Mouse (Mus musculus): Measurements from ENCODE around the gene Pde9a. TPM values are rescaled to one million over a fixed set of nuclear protein-coding genes. Genes with fewer than 3 reads are reported as not detected.

Gene Pde9a
- polyA plus RNA-seq, 1 experiment = 0.14 TPM

- no peak for TF ChIP-seq MYOG (IDR thresholded peaks at IDR 0.05; ENCODE audit: control insufficient read depth in 1 of 3, insufficient read depth in 1 of 3, insufficient read length in 2 of 3, low read depth in 2 of 3)
- TF ChIP-seq USF1 (IDR thresholded peaks at IDR 0.05; ENCODE audit: low read depth) = no peak
- TF ChIP-seq TCF3 (IDR thresholded peaks at IDR 0.05; ENCODE audit: insufficient read length, low read depth) = no peak
- TF ChIP-seq TCF12 (IDR thresholded peaks at IDR 0.05; ENCODE audit: insufficient read depth, poor library complexity, severe bottlenecking) = no peak
- no peak for TF ChIP-seq SRF (IDR thresholded peaks at IDR 0.05; ENCODE audit: control insufficient read depth, insufficient read length, low read depth)
- no peak for TF ChIP-seq CEBPB (IDR thresholded peaks at IDR 0.05; ENCODE audit: insufficient read depth, poor library complexity, severe bottlenecking)
- Histone ChIP-seq H3K36me3 (ENCODE audit: control insufficient read depth, insufficient read depth) (no peaks in the 10 kb centered on the region), H3K4me2 (ENCODE audit: low read depth) (no peak overlapping the region)
Measured at GRCm38 (mm10) chr17:31502261-31502927, 116.4 kb downstream of the Pde9a start.

DNA sequence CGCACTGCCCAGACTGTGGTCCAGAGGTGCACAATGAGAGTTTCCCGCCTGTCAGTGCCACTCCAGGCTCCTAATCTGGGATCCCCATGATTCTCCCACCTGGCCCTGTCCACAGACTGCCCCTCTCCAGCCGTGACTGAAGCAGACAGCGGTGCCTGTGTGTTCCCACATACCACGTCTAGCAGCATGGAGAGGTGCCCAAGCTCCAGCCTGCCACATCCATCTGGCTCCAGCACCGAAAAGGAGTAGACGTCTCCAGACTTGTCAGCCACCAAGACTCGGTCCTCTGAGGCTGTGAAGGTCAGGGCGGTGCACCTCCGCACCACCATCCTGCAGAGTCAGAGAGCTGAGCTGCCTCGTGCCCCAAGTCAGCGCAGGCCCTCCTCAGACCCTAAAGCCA is 117.3 kb downstream of the Pde9a start:
- no peaks in the 10 kb centered on the region for H3K27me3 ChIP-seq (ENCODE audit: control insufficient read depth, insufficient read depth, insufficient read length)
- H3K4me2 ChIP-seq (ENCODE audit: low read depth) = no peak overlapping the region
- no peak overlapping the region for H3ac ChIP-seq (ENCODE audit: control insufficient read depth, insufficient read length)
- H3K36me3 ChIP-seq (ENCODE audit: control insufficient read depth, insufficient read depth) = peaks cover 9% of the 10 kb centered on the region
- TF ChIP-seq SRF (IDR thresholded peaks at IDR 0.05; ENCODE audit: control insufficient read depth, insufficient read length, low read depth) = no peak
- no peak for TF ChIP-seq POLR2A (IDR thresholded peaks at IDR 0.05; ENCODE audit: insufficient read length, low read depth)
- no peak for TF ChIP-seq REST (IDR thresholded peaks at IDR 0.05; ENCODE audit: insufficient read depth, insufficient read length)
- no peak overlapping the region for H3K4me3 ChIP-seq
- peaks cover 6% of the 10 kb centered on the region for H3K79me2 ChIP-seq (ENCODE audit: control insufficient read depth, insufficient read depth)

More at GRCm38 (mm10) chr17:31502261-31502927, 116.4 kb downstream of the Pde9a start:
- H3K4me3 ChIP-seq = no peak overlapping the region
- peaks cover 6% of the 10 kb centered on the region for H3K79me2 ChIP-seq (ENCODE audit: control insufficient read depth, insufficient read depth)
- H3ac ChIP-seq (ENCODE audit: control insufficient read depth, insufficient read length) = no peak overlapping the region
- H3K27me3 ChIP-seq (ENCODE audit: control insufficient read depth, insufficient read depth, insufficient read length) = no peaks in the 10 kb centered on the region

GRCm38 (mm10) chr17:31503936-31504335 is 117.9 kb downstream of the Pde9a start:
- no peak for TF ChIP-seq E2F4 (IDR thresholded peaks at IDR 0.05; ENCODE audit: insufficient read depth)
- TF ChIP-seq POLR2A (IDR thresholded peaks at IDR 0.05; ENCODE audit: insufficient read length, low read depth) = no peak
- no peak for TF ChIP-seq TCF3 (IDR thresholded peaks at IDR 0.05; ENCODE audit: insufficient read length, low read depth)
- no peak for TF ChIP-seq MAX (IDR thresholded peaks at IDR 0.05; ENCODE audit: low read depth)
- no peak for TF ChIP-seq SRF (IDR thresholded peaks at IDR 0.05; ENCODE audit: control insufficient read depth, insufficient read length, low read depth)
- TF ChIP-seq CEBPB (IDR thresholded peaks at IDR 0.05; ENCODE audit: insufficient read depth, poor library complexity, severe bottlenecking) = no peak
- TF ChIP-seq MYOD1 (IDR thresholded peaks at IDR 0.05; ENCODE audit: control insufficient read depth in 1 of 3, insufficient read length in 2 of 3, low read depth in 2 of 3) = no peak
- no peak for TF ChIP-seq POLR2AphosphoS2 (IDR thresholded peaks at IDR 0.05; ENCODE audit: insufficient read length, low read depth)
- TF ChIP-seq TCF12 (IDR thresholded peaks at IDR 0.05; ENCODE audit: insufficient read depth, poor library complexity, severe bottlenecking) = no peak
- no peak for TF ChIP-seq REST (IDR thresholded peaks at IDR 0.05; ENCODE audit: insufficient read depth, insufficient read length)
- TF ChIP-seq MYOG (IDR thresholded peaks at IDR 0.05; ENCODE audit: control insufficient read depth in 1 of 3, insufficient read depth in 1 of 3, insufficient read length in 2 of 3, low read depth in 2 of 3) = no peak
- no peak for TF ChIP-seq USF1 (IDR thresholded peaks at IDR 0.05; ENCODE audit: low read depth)
- Histone ChIP-seq H3K79me2 (ENCODE audit: control insufficient read depth, insufficient read depth) (peaks cover 6% of the 10 kb centered on the region), H3K27me3 (ENCODE audit: control insufficient read depth, insufficient read depth, insufficient read length) (no peaks in the 10 kb centered on the region), H3K4me2 (ENCODE audit: low read depth) (no peak overlapping the region), H3K4me3 (no peak overlapping the region), H3K36me3 (ENCODE audit: control insufficient read depth, insufficient read depth) (peaks cover 12% of the 10 kb centered on the region), H3ac (ENCODE audit: control insufficient read depth, insufficient read length) (no peak overlapping the region)

GRCm38 (mm10) chr17:31505013-31505412 is 119.0 kb downstream of the Pde9a start:
- Histone ChIP-seq H3ac (ENCODE audit: control insufficient read depth, insufficient read length) (no peak overlapping the region), H3K27me3 (ENCODE audit: control insufficient read depth, insufficient read depth, insufficient read length) (no peaks in the 10 kb centered on the region), H3K79me2 (ENCODE audit: control insufficient read depth, insufficient read depth) (peaks cover 8% of the 10 kb centered on the region), H3K4me2 (ENCODE audit: low read depth) (no peak overlapping the region), H3K4me3 (no peak overlapping the region), H3K36me3 (ENCODE audit: control insufficient read depth, insufficient read depth) (peaks cover 15% of the 10 kb centered on the region)
- TF ChIP-seq MYOG (IDR thresholded peaks at IDR 0.05; ENCODE audit: control insufficient read depth in 1 of 3, insufficient read depth in 1 of 3, insufficient read length in 2 of 3, low read depth in 2 of 3) (no peak), MAX (IDR thresholded peaks at IDR 0.05; ENCODE audit: low read depth) (no peak), CEBPB (IDR thresholded peaks at IDR 0.05; ENCODE audit: insufficient read depth, poor library complexity, severe bottlenecking) (no peak), E2F4 (IDR thresholded peaks at IDR 0.05; ENCODE audit: insufficient read depth) (no peak), SRF (IDR thresholded peaks at IDR 0.05; ENCODE audit: control insufficient read depth, insufficient read length, low read depth) (no peak), POLR2A (IDR thresholded peaks at IDR 0.05; ENCODE audit: insufficient read length, low read depth) (no peak), POLR2AphosphoS2 (IDR thresholded peaks at IDR 0.05; ENCODE audit: insufficient read length, low read depth) (no peak), MYOD1 (IDR thresholded peaks at IDR 0.05; ENCODE audit: control insufficient read depth in 1 of 3, insufficient read length in 2 of 3, low read depth in 2 of 3) (no peak), REST (IDR thresholded peaks at IDR 0.05; ENCODE audit: insufficient read depth, insufficient read length) (no peak), USF1 (IDR thresholded peaks at IDR 0.05; ENCODE audit: low read depth) (no peak)

- H3K36me3 ChIP-seq (ENCODE audit: control insufficient read depth, insufficient read depth) = peaks cover 15% of the 10 kb centered on the region
- TF ChIP-seq USF1 (IDR thresholded peaks at IDR 0.05; ENCODE audit: low read depth) (no peak), CEBPB (IDR thresholded peaks at IDR 0.05; ENCODE audit: insufficient read depth, poor library complexity, severe bottlenecking) (no peak), MAX (IDR thresholded peaks at IDR 0.05; ENCODE audit: low read depth) (no peak), REST (IDR thresholded peaks at IDR 0.05; ENCODE audit: insufficient read depth, insufficient read length) (no peak), TCF12 (IDR thresholded peaks at IDR 0.05; ENCODE audit: insufficient read depth, poor library complexity, severe bottlenecking) (no peak), E2F4 (IDR thresholded peaks at IDR 0.05; ENCODE audit: insufficient read depth) (no peak), TCF3 (IDR thresholded peaks at IDR 0.05; ENCODE audit: insufficient read length, low read depth) (no peak)
Measured at GRCm38 (mm10) chr17:31506282-31506681, 120.3 kb downstream of the Pde9a start.

More at GRCm38 (mm10) chr17:31506282-31506681, 120.3 kb downstream of the Pde9a start:
- Histone ChIP-seq H3K27me3 (ENCODE audit: control insufficient read depth, insufficient read depth, insufficient read length) (no peaks in the 10 kb centered on the region), H3K79me2 (ENCODE audit: control insufficient read depth, insufficient read depth) (peaks cover 20% of the 10 kb centered on the region), H3K4me2 (ENCODE audit: low read depth) (no peak overlapping the region), H3K4me3 (no peak overlapping the region), H3ac (ENCODE audit: control insufficient read depth, insufficient read length) (no peak overlapping the region)

All from myocyte (in vitro differentiated cells).